Mouse (Mus musculus): ENCODE measurements around the gene Tef.

DNA sequence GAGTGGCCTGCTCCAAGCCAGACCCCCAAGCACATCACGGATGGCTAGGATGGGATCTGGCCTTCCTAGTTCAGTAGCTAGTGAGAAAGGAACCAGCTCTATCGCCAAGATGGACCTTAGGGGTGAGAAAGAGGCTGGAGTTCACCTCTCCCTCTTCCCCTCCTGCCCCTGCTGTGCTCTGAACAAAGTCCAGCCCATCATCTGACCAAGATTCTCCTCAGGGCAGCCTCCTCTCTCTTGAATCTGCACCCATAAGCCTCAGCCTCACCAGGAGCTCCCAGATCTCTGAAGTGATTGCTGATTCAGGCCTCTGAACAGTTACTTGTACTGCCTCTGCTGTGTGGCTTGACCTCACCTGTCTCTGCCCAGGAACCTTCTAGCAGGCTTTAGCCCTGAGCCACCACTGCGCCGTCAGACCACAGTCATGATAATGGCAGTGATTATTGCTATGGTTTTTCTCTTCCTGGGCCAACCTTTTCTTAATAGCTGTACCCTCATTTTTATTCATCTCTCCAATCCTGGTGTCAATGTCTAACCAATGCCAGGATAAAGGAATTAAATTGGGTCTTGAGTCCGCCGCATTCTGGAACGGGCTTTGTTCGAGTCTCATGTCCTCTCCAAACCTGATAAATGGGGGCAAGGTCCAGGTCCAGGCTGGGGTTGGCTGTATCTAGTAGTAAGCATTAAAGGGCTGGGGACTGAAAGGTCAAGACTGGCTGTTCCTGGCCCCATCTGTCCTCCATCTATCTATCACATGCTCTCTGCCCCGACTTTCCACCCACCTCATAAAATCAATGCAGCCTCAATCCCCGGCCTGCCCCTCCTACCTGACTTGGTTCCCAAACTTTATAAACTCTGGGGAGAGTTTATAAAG lies 33.0 kb downstream of the Tef start:
- TF ChIP-seq UBTF (IDR thresholded peaks at IDR 0.05; ENCODE audit: borderline replicate concordance, insufficient read depth, low read depth, low read length) = no peak
- TF ChIP-seq NELFE (IDR thresholded peaks at IDR 0.05; ENCODE audit: low read depth, low read length) = no peak

All from MEL (cell line).